Mouse (Mus musculus) heart, embryonic 12.5 days (tissue): ENCODE results near the gene Olfr547. TPM values are rescaled to one million over a fixed set of nuclear protein-coding genes. Genes with fewer than 3 reads are reported as not detected.
A peak's percentile ranks its signal among the peaks of the same experiment; 100 is the strongest.
"Not testable (repeated sequence)": the region's sequence is repeated elsewhere in the genome, so short reads cannot be mapped to it uniquely, and the experiment has no call there.

Experiments
- ATAC-seq: fragments of 200-750 bp; cut with Nextera tagmentation; 2 replicates; pipeline ENCODE4 v1.8.0; 2017; ENCODE audit warnings: moderate TSS enrichment, moderate library complexity; ENCODE audit not compliant: insufficient number of reproducible peaks, low FRiP score
- H3K27ac ChIP-seq: fragments of 300-500 bp; sonication (generic); 2 replicates; pipeline ENCODE4 v1.5.1; 2016; ENCODE audit warnings: mild to moderate bottlenecking, moderate library complexity; ENCODE audit not compliant: poor library complexity, severe bottlenecking
- H3K27me3 ChIP-seq: fragments of 300-500 bp; sonication (generic); replicated peaks from 2 replicates; pipeline ENCODE4 v1.6.1; 2016; ENCODE audit warnings: mild to moderate bottlenecking, moderate library complexity
- H3K36me3 ChIP-seq: fragments of 300-500 bp; sonication (generic); 2 replicates; pipeline ENCODE4 v1.6.1; 2016; ENCODE audit warnings: mild to moderate bottlenecking, moderate library complexity
- H3K4me1 ChIP-seq: fragments of 300-500 bp; sonication (generic); replicated peaks from 2 replicates; pipeline ENCODE4 v1.6.1; 2016; ENCODE audit warnings: mild to moderate bottlenecking
- H3K4me2 ChIP-seq: fragments of 300-500 bp; sonication (generic); 2 replicates; pipeline ENCODE4 v1.6.1; 2016; ENCODE audit warnings: mild to moderate bottlenecking, moderate library complexity
- H3K4me3 ChIP-seq: fragments of 300-500 bp; sonication (generic); 2 replicates; pipeline ENCODE4 v1.5.1; 2016; ENCODE audit warnings: mild to moderate bottlenecking
- H3K9ac ChIP-seq: fragments of 300-500 bp; sonication (generic); 2 replicates; pipeline ENCODE4 v1.6.1; 2016; ENCODE audit warnings: mild to moderate bottlenecking, moderate library complexity
- H3K9me3 ChIP-seq: fragments of 300-500 bp; sonication (generic); replicated peaks from 2 replicates; pipeline ENCODE4 v1.6.1; 2016; ENCODE audit warnings: mild to moderate bottlenecking, moderate library complexity
- WGBS: fragments of 180-500 bp; shearing (Covaris S2); methylation state at CpG from one replicate; pipeline ENCODE4 v1.1.7; 2016; 5-methylcytosine and 5-hydroxymethylcytosine counted together
- polyA plus RNA-seq: library from polyadenylated mRNA; unstranded; fragments of >200 nt; fragmentation: Nextera tagmentation; extraction: Ambion mirVana; gene quantifications from 2 replicates; pipeline ENCODE4 v1.2.1, GENCODE M21; 2016

Olfr547 gene
- not detected in 2 replicates for polyA plus RNA-seq

DNA sequence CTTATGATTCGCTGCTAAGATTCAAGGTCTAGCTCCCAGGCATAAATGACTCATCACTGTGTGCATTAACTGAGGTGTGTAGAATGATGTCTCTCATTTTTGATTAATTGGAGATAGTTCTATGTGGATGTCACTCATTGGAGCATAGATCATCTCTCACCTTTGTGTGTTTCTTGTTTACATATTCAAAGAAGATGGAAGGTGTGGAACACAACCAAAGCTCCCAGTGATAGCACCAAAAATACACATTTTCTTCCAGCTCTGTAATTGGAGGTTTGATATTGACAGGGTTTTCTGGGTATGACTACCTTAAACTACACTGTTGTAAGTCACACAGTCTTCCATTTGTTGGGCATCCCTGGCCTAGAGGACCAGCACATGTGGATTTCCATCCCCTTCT is at the start of gene Olfr547:
Olfr547 (plus strand) TSS at position 301 of the 400 bp plus-strand sequence.
- Histone ChIP-seq H3K4me2 (no peak within 1 kb of the TSS), H3K36me3 (no peaks in the 10 kb centered on the region), H3K4me3 (no peak within 1 kb of the TSS), H3K4me1 (no peaks in the 10 kb centered on the region), H3K27ac (no peak within 1 kb of the TSS), H3K27me3 (no peaks in the 10 kb centered on the region), H3K9ac (no peak within 1 kb of the TSS), H3K9me3 (no peaks in the 10 kb centered on the region)
- no peak for ATAC-seq
- 50% methylated on average over 1 of the region's 1 CpGs for WGBS

DNA sequence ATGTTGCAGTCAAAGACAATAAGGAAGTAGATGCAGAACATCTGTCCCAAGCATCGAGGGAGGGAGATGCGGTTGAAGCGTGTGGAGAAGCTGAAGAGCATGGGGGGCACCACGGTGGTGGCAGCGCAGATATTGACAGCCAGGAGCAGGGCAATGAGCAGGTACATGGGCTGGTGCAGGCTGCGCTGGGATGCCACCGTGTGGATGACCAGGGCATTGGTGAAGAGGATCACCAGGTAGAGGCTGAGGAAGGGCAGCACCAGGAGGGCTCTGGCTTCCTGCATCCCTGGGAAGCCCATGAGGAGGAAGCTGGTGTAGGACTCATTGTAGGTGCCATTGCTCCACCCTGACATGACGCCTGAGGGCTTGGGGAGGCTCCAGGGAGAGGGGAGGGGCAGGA is 49.8 kb upstream of the Olfr547 start:
- H3K9ac ChIP-seq, H3K36me3 ChIP-seq, H3K9me3 ChIP-seq, H3K27me3 ChIP-seq, H3K4me3 ChIP-seq, H3K4me2 ChIP-seq, ATAC-seq, H3K27ac ChIP-seq: not testable (repeated sequence)
- H3K4me1 ChIP-seq = peaks cover 13% of the 10 kb centered on the region
- WGBS = 65% methylated on average over 8 of the region's 8 CpGs

DNA sequence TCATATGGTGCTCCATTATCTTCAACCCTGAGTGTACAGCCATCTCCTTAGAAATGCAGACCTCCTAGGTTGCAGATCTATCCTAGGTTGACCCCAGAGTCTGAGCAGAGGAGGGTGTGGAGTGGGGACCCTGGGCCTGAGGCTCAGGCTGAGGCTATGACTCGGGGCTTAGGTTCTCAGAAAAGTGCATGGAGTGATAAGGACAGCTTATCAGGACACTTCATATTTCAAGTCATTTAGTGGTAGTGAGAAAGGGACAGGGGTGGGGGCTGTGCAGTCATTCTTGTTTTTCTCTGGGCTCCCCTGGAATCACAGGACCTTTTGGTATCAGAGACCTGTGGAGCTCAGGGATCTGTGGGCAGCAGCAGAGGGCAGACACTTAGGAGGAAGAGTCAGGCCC is 48.4 kb upstream of the Olfr547 start:
- no peak overlapping the region for H3K4me2 ChIP-seq
- no peak overlapping the region for H3K9ac ChIP-seq
- no peaks in the 10 kb centered on the region for H3K27me3 ChIP-seq
- no peak for ATAC-seq
- peaks cover 12% of the 10 kb centered on the region; the same call in 1 of the 2 replicates for H3K4me1 ChIP-seq
- no peak overlapping the region for H3K4me3 ChIP-seq
- H3K36me3 ChIP-seq = no peaks in the 10 kb centered on the region
- 29% methylated on average over 1 of the region's 1 CpGs for WGBS
- H3K27ac ChIP-seq = no peak overlapping the region
- no peaks in the 10 kb centered on the region for H3K9me3 ChIP-seq

DNA sequence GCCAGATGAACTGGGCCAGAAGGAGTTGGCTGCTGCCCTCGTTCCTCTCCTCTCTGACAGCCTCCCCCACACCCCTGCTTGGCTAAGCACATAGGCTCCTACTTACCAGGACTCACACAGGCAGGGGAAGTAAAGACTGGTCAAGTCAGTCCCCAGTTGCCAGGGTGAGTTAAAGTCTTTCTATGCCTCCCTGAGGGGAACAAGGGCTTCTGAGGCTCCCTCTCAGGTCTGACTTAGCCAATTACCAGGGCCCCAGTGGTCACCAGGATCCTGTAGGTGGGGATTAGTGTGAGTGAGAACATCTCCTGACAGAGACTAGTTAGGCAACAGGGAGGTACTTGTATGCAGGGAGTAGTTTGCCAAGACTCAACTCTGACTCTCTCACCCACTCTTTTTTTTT is 46.4 kb upstream of the Olfr547 start, which contains the start of gene Olfr544:
Olfr544 (minus strand) TSS at position 153 of the 400 bp plus-strand sequence.
- WGBS = 33% methylated on average over 1 of the region's 1 CpGs
- Histone ChIP-seq H3K36me3 (no peaks in the 10 kb centered on the region), H3K9me3 (0 out of 2 replicates have a peak, but pooled peaks cover 3% of the 10 kb centered on the region), H3K27me3 (no peaks in the 10 kb centered on the region), H3K4me3 (no peak within 1 kb of the TSS), H3K27ac (no peak within 1 kb of the TSS), H3K4me1 (peaks cover 11% of the 10 kb centered on the region; the same call in 1 of the 2 replicates), H3K9ac (no peak within 1 kb of the TSS), H3K4me2 (no peak within 1 kb of the TSS)
- no peak for ATAC-seq

GRCm38 (mm10) chr7:102494416-102494815 is 40.1 kb upstream of the Olfr547 start:
- H3K4me1 ChIP-seq, H3K36me3 ChIP-seq, H3K9me3 ChIP-seq, H3K27ac ChIP-seq, H3K4me2 ChIP-seq, ATAC-seq, H3K4me3 ChIP-seq, H3K27me3 ChIP-seq, H3K9ac ChIP-seq: not testable (repeated sequence)
- WGBS = 41% methylated on average over 7 of the region's 7 CpGs

- no peak within 1 kb of the TSS for H3K4me2 ChIP-seq
- ATAC-seq = no peak
- H3K4me3 ChIP-seq = no peak within 1 kb of the TSS
- H3K27ac ChIP-seq = no peak within 1 kb of the TSS
- H3K36me3 ChIP-seq = no peaks in the 10 kb centered on the region
- H3K27me3 ChIP-seq = 0 out of 2 replicates have a peak, but pooled peaks cover 5% of the 10 kb centered on the region
- no peaks in the 10 kb centered on the region for H3K9me3 ChIP-seq
- H3K9ac ChIP-seq = no peak within 1 kb of the TSS
- no peaks in the 10 kb centered on the region for H3K4me1 ChIP-seq
- 62% methylated on average over 3 of the region's 3 CpGs for whole genome bisulfite sequencing
Observed at GRCm38 (mm10) chr7:102499473-102499872, 35.1 kb upstream of the Olfr547 start, which contains the start of gene Olfr545. TSS of gene Olfr545 (minus strand) at chr7:102499573.

GRCm38 (mm10) chr7:102501986-102502385 is 32.6 kb upstream of the Olfr547 start:
- Histone ChIP-seq H3K27me3 (0 out of 2 replicates have a peak, but pooled peaks cover 5% of the 10 kb centered on the region), H3K4me1 (no peaks in the 10 kb centered on the region), H3K27ac (no peak overlapping the region), H3K4me3 (no peak overlapping the region), H3K36me3 (no peaks in the 10 kb centered on the region), H3K9me3 (no peaks in the 10 kb centered on the region), H3K9ac (no peak overlapping the region), H3K4me2 (no peak overlapping the region)
- WGBS = 59% methylated on average over 5 of the region's 5 CpGs
- no peak for ATAC-seq

GRCm38 (mm10) chr7:102506848-102507247 is 27.7 kb upstream of the Olfr547 start:
- Histone ChIP-seq H3K27ac (no peak overlapping the region), H3K4me3 (no peak overlapping the region), H3K9me3 (no peaks in the 10 kb centered on the region), H3K36me3 (no peaks in the 10 kb centered on the region), H3K4me1 (no peaks in the 10 kb centered on the region), H3K27me3 (peaks cover 11% of the 10 kb centered on the region), H3K4me2 (no peak overlapping the region), H3K9ac (no peak overlapping the region)
- peak; percentile 43; the same call in 1 of the 2 replicates for ATAC-seq
- WGBS = 39% methylated on average over 3 of the region's 3 CpGs

DNA sequence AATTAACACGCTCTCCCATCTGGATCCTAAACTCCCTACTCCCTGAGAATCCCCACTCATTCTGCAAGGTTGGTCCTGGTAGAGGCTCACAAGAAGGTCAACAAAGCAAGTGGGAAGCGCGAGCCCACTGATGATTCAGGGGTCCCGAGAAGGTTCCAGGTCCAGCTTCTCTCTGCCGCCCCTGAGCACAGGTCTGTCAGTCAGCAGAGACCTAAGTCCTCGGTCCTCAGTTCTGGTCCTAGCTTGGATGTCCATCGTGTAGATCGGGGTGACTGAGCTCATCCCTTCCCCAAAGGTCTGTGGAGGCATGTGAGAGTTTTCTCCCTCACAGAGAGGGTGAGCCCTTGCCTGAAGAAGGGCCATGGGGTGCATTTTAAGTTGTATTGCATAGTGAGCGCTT is 26.5 kb upstream of the Olfr547 start:
- H3K9me3 ChIP-seq = no peaks in the 10 kb centered on the region
- WGBS = 85% methylated on average over 9 of the region's 9 CpGs
- ATAC-seq = no peak

DNA sequence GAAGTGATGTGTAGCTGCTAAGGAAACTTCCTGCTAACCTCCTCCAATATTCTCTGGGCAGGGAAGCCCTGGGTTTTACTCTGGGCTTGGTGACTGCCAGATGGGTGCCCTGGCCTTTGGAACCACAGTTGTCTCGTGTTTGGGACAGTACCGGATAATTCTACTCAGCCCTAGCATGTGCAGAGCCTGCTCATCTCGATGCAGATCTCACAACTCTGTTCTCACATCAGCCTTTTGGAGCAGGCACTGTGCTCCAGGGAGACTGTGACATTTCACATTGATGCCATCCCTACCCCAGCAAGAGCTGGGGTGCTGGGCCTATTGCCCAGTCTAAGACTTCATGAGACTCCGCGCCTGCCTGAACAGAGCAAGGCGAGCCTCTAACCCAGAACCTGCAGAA is 25.9 kb upstream of the Olfr547 start:
- H3K4me1 ChIP-seq = no peaks in the 10 kb centered on the region
- no peak overlapping the region for H3K9ac ChIP-seq
- no peaks in the 10 kb centered on the region for H3K36me3 ChIP-seq
- no peak overlapping the region for H3K4me3 ChIP-seq
- WGBS = 82% methylated on average over 6 of the region's 6 CpGs
- no peak overlapping the region for H3K4me2 ChIP-seq
- no peaks in the 10 kb centered on the region for H3K9me3 ChIP-seq
- no peak overlapping the region for H3K27ac ChIP-seq
- peaks cover 12% of the 10 kb centered on the region for H3K27me3 ChIP-seq
- no peak for ATAC-seq

More for the DNA sequence above, 26.5 kb upstream of the Olfr547 start:
- H3K4me2 ChIP-seq = no peak overlapping the region
- H3K36me3 ChIP-seq = no peaks in the 10 kb centered on the region
- no peak overlapping the region for H3K4me3 ChIP-seq
- no peaks in the 10 kb centered on the region for H3K4me1 ChIP-seq
- peaks cover 12% of the 10 kb centered on the region for H3K27me3 ChIP-seq
- H3K9ac ChIP-seq = no peak overlapping the region
- H3K27ac ChIP-seq = no peak overlapping the region

DNA sequence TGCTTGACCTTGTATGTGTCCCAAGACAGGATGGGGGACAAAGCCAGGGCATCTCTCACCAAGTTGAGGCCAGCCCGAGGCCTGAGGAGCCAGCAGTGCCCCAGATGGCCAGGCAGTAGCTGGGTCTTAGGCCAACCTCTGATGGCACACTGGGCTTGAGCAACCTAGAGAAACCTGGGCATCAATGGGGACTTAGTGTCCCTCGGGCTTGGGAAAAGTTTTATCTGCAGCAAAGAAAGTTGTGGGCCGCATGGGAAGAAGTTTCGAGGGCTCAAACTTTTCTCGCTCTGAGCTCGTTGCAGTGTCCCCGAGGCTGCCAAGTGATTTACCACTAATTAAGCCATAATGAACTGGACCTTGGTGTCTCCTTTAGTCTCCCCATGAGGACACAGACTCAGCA is 24.8 kb upstream of the Olfr547 start:
- H3K27ac ChIP-seq = no peak overlapping the region
- no peak overlapping the region for H3K4me2 ChIP-seq
- H3K27me3 ChIP-seq = peaks cover 21% of the 10 kb centered on the region
- no peaks in the 10 kb centered on the region for H3K4me1 ChIP-seq
- no peak for ATAC-seq
- no peak overlapping the region for H3K4me3 ChIP-seq
- 83% methylated on average over 7 of the region's 7 CpGs for WGBS
- H3K9ac ChIP-seq = no peak overlapping the region
- H3K36me3 ChIP-seq = no peaks in the 10 kb centered on the region
- H3K9me3 ChIP-seq = no peaks in the 10 kb centered on the region

DNA sequence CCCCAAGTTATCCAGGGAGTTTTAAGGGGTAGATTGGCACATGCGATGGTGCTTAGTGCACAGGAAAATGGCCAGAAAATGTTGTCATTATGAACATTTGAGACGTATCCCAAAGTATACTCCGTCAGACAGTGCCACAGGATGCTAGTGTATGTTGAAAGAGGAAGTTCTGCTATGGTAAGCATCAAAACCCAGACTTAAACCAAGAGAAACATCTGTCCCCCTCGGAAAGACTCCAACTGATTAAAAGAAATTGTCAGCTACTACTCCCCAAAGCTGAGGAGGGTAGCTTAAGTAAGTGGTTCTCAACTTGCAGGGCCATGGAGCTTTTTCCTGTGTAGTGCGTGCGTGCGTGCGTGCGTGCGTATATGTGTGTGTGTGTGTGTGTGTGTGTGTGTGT is 22.6 kb upstream of the Olfr547 start:
- no peaks in the 10 kb centered on the region for H3K36me3 ChIP-seq
- peaks cover 41% of the 10 kb centered on the region for H3K27me3 ChIP-seq
- peaks cover 2% of the 10 kb centered on the region; the same call in 1 of the 2 replicates for H3K4me1 ChIP-seq
- H3K4me2 ChIP-seq = no peak overlapping the region
- 86% methylated on average over 10 of the region's 10 CpGs for WGBS
- no peak overlapping the region for H3K4me3 ChIP-seq
- no peak for ATAC-seq
- H3K9me3 ChIP-seq = no peaks in the 10 kb centered on the region
- no peak overlapping the region for H3K9ac ChIP-seq
- H3K27ac ChIP-seq = no peak overlapping the region
